19 mouse cellular contexts compared by ENCODE assay signal in genomic region chr19:42124684-42125083, GRCm38 (mm10). TPM values are rescaled to one million over a fixed set of nuclear protein-coding genes. Genes with fewer than 3 reads are reported as not detected.
DNase-seq lines count a peak whose midpoint lies in the region; ATAC-seq and TF ChIP-seq lines count a peak whose summit lies in the region.
"Had no signal": no experiment of that assay in that cellular context is flagged by ENCODE, and none has a peak within 500 bp of the region (broad histone marks: within the 10 kb centered on the region; RNA-seq: fewer than 3 reads in every experiment).

No protein-coding gene starts in this region.

- H3K27ac ChIP-seq in forebrain, embryonic 15.5 days (replicated peaks), result peak overlapping the region; percentile 15; the same call in 1 of the 2 replicates
- H3K27ac ChIP-seq in forebrain, embryonic 11.5 days (ENCODE audit: low read depth, low read length), result no peak overlapping the region
- no peak overlapping the region for H3K27ac ChIP-seq in midbrain, postnatal 0 days (ENCODE audit: low read depth, low read length)
- H3K27ac ChIP-seq in midbrain, embryonic 15.5 days, result no peak overlapping the region
- no peak overlapping the region for H3K27ac ChIP-seq in intestine, embryonic 16.5 days (ENCODE audit: low read length)
- H3K27ac ChIP-seq: heart, embryonic 15.5 days; hindbrain, embryonic 13.5 days; stomach, postnatal 0 days had no signal

- TF ChIP-seq CTCF in midbrain, postnatal 0 days (IDR thresholded peaks at IDR 0.05), result no peak

- no peaks in the 10 kb centered on the region for H3K9me3 ChIP-seq in forebrain, embryonic 15.5 days
- no peaks in the 10 kb centered on the region for H3K9me3 ChIP-seq in forebrain, embryonic 11.5 days (ENCODE audit: control insufficient read depth, low read length)
- no peaks in the 10 kb centered on the region for H3K9me3 ChIP-seq in midbrain, postnatal 0 days (ENCODE audit: low read length)
- H3K9me3 ChIP-seq in midbrain, embryonic 15.5 days, result no peaks in the 10 kb centered on the region
- H3K9me3 ChIP-seq in intestine, embryonic 16.5 days (ENCODE audit: control insufficient read depth, low read length), result no peaks in the 10 kb centered on the region
- H3K9me3 ChIP-seq: heart, embryonic 15.5 days; hindbrain, embryonic 13.5 days had no signal

- no peak overlapping the region for H3K4me2 ChIP-seq in forebrain, embryonic 15.5 days (replicated peaks)
- no peak overlapping the region for H3K4me2 ChIP-seq in forebrain, embryonic 11.5 days (ENCODE audit: low read depth, low read length, severe bottlenecking)
- H3K4me2 ChIP-seq in midbrain, postnatal 0 days (ENCODE audit: low read depth, low read length, poor library complexity, severe bottlenecking), result no peak overlapping the region
- no peak overlapping the region for H3K4me2 ChIP-seq in midbrain, embryonic 15.5 days
- no peak overlapping the region for H3K4me2 ChIP-seq in intestine, embryonic 16.5 days (ENCODE audit: low read depth, low read length)
- H3K4me2 ChIP-seq: heart, embryonic 15.5 days; hindbrain, embryonic 13.5 days had no signal

- peaks cover 14% of the 10 kb centered on the region for H3K4me1 ChIP-seq in forebrain, embryonic 15.5 days
- peaks cover 2% of the 10 kb centered on the region for H3K4me1 ChIP-seq in forebrain, embryonic 11.5 days (replicated peaks; ENCODE audit: control insufficient read depth, insufficient read depth, low read length)
- H3K4me1 ChIP-seq in midbrain, postnatal 0 days (ENCODE audit: insufficient read depth, low read length), result peaks cover 7% of the 10 kb centered on the region
- peaks cover 16% of the 10 kb centered on the region for H3K4me1 ChIP-seq in midbrain, embryonic 15.5 days
- H3K4me1 ChIP-seq in intestine, embryonic 16.5 days (ENCODE audit: control insufficient read depth, insufficient read depth, low read length), result peaks cover 22% of the 10 kb centered on the region

- WGBS in forebrain, embryonic 15.5 days, result 80% methylated on average over 13 of the region's 13 CpGs
- WGBS in forebrain, embryonic 11.5 days, result 86% methylated on average over 13 of the region's 13 CpGs
- 89% methylated on average over 13 of the region's 13 CpGs for whole genome bisulfite sequencing in midbrain, postnatal 0 days
- WGBS in midbrain, embryonic 15.5 days, result 86% methylated on average over 13 of the region's 13 CpGs
- 82% methylated on average over 13 of the region's 13 CpGs for WGBS in intestine, embryonic 16.5 days

- ATAC-seq in forebrain, embryonic 15.5 days (replicated peaks), result no peak
- no peak for ATAC-seq in forebrain, embryonic 11.5 days (replicated peaks; ENCODE audit: low FRiP score)
- no peak for ATAC-seq in midbrain, postnatal 0 days (ENCODE audit: low FRiP score)
- no peak for ATAC-seq in midbrain, embryonic 15.5 days (replicated peaks)
- ATAC-seq in intestine, embryonic 16.5 days, result no peak

- peaks cover 29% of the 10 kb centered on the region for H3K36me3 ChIP-seq in forebrain, embryonic 15.5 days
- peaks cover 2% of the 10 kb centered on the region; the same call in 1 of the 2 replicates for H3K36me3 ChIP-seq in forebrain, embryonic 11.5 days (ENCODE audit: control insufficient read depth, insufficient read depth, low read length)
- peaks cover 32% of the 10 kb centered on the region for H3K36me3 ChIP-seq in midbrain, postnatal 0 days (ENCODE audit: insufficient read depth, low read length)
- H3K36me3 ChIP-seq in midbrain, embryonic 15.5 days (replicated peaks), result peaks cover 25% of the 10 kb centered on the region
- H3K36me3 ChIP-seq in intestine, embryonic 16.5 days (ENCODE audit: control insufficient read depth, insufficient read depth, low read length), result 0 out of 2 replicates have a peak, but pooled peaks cover 6% of the 10 kb centered on the region

- no peak overlapping the region for H3K9ac ChIP-seq in forebrain, embryonic 15.5 days (replicated peaks)
- H3K9ac ChIP-seq in forebrain, embryonic 11.5 days (ENCODE audit: low read length), result no peak overlapping the region
- no peak overlapping the region for H3K9ac ChIP-seq in midbrain, postnatal 0 days (replicated peaks; ENCODE audit: low read length, poor library complexity, severe bottlenecking)
- no peak overlapping the region for H3K9ac ChIP-seq in midbrain, embryonic 15.5 days
- no peak overlapping the region for H3K9ac ChIP-seq in intestine, embryonic 16.5 days (ENCODE audit: low read depth, low read length)
- H3K9ac ChIP-seq: heart, embryonic 15.5 days; hindbrain, embryonic 13.5 days had no signal

- DNase-seq in forebrain, embryonic 11.5 days (ENCODE audit: low spot score), result no peak
- peak; percentile 20 for DNase-seq in midbrain, postnatal 0 days (ENCODE audit: low spot score)
- DNase-seq in cerebellum, adult 9-11 months, result peak; percentile 40
- no peak for DNase-seq in gastrocnemius, postnatal 25 days
- DNase-seq: adrenal gland, postnatal 25 days; heart, postnatal 36 days; kidney, adult 9 months; kidney, postnatal 14 days; layer of hippocampus, postnatal 36 days; lung, postnatal 4 days; midbrain, embryonic 14.5 days; thymus, adult 2 months; thymus, postnatal 4 days had no signal

- no peak overlapping the region for H3K4me3 ChIP-seq in forebrain, embryonic 15.5 days
- no peak overlapping the region for H3K4me3 ChIP-seq in forebrain, embryonic 11.5 days (ENCODE audit: low read depth, low read length)
- no peak overlapping the region for H3K4me3 ChIP-seq in midbrain, postnatal 0 days (ENCODE audit: low read depth, low read length)
- H3K4me3 ChIP-seq in midbrain, embryonic 15.5 days, result no peak overlapping the region
- H3K4me3 ChIP-seq in intestine, embryonic 16.5 days (ENCODE audit: low read length), result no peak overlapping the region
- H3K4me3 ChIP-seq: heart, embryonic 15.5 days; hindbrain, embryonic 13.5 days had no signal

- no peaks in the 10 kb centered on the region for H3K27me3 ChIP-seq in forebrain, embryonic 15.5 days
- no peaks in the 10 kb centered on the region for H3K27me3 ChIP-seq in forebrain, embryonic 11.5 days (ENCODE audit: control insufficient read depth, insufficient read depth, low read length)
- H3K27me3 ChIP-seq in midbrain, postnatal 0 days (ENCODE audit: insufficient read depth, low read length), result no peaks in the 10 kb centered on the region
- 0 out of 2 replicates have a peak, but pooled peaks cover 6% of the 10 kb centered on the region for H3K27me3 ChIP-seq in midbrain, embryonic 15.5 days (replicated peaks)
- H3K27me3 ChIP-seq in intestine, embryonic 16.5 days (replicated peaks; ENCODE audit: control insufficient read depth, insufficient read depth, low read length), result no peaks in the 10 kb centered on the region
- H3K27me3 ChIP-seq: heart, embryonic 15.5 days had no signal

RNA-seq across cellular contexts. Expression of gene Avpi1, which starts 4.2 kb away (rescaled TPM):
- polyA plus RNA-seq in forebrain, embryonic 15.5 days (2015; fragmentation: Nextera tagmentation; extraction: Ambion mirVana), result 7.2 and 8.1 TPM in 2 replicates
- polyA plus RNA-seq in forebrain, embryonic 11.5 days (2014; fragmentation: Nextera tagmentation; extraction: Ambion mirVana), result 15.6 and 16.3 TPM in 2 replicates
- total RNA-seq in midbrain, postnatal 0 days (2014; rRNA removed), result 9.3 and 11.5 TPM in 2 replicates
- polyA plus RNA-seq in midbrain, postnatal 0 days (2015; fragmentation: Nextera tagmentation; extraction: Ambion mirVana), result 11.9 and 13.7 TPM in 2 replicates
- polyA plus RNA-seq in midbrain, embryonic 15.5 days (2015; fragmentation: Nextera tagmentation; extraction: Ambion mirVana), result 6.3 and 7.3 TPM in 2 replicates
- 1 to 10 TPM; 8.4 to 9.3 TPM for total RNA-seq in gastrocnemius, postnatal 25 days (2021)
- 41.5 and 43.8 TPM in 2 replicates for polyA plus RNA-seq in intestine, embryonic 16.5 days (2015; fragmentation: Nextera tagmentation; extraction: Ambion mirVana)

RNA-seq across cellular contexts. Expression of gene Marveld1, which starts 22.5 kb away (rescaled TPM):
- 1.7 and 2.6 TPM in 2 replicates for polyA plus RNA-seq in forebrain, embryonic 15.5 days (2015; fragmentation: Nextera tagmentation; extraction: Ambion mirVana)
- polyA plus RNA-seq in forebrain, embryonic 11.5 days (2014; fragmentation: Nextera tagmentation; extraction: Ambion mirVana), result 8.7 and 9.7 TPM in 2 replicates
- total RNA-seq in midbrain, postnatal 0 days (2014; rRNA removed), result 14.7 and 15.1 TPM in 2 replicates
- polyA plus RNA-seq in midbrain, postnatal 0 days (2015; fragmentation: Nextera tagmentation; extraction: Ambion mirVana), result 2.9 and 3.6 TPM in 2 replicates
- 2.9 and 4.6 TPM in 2 replicates for polyA plus RNA-seq in midbrain, embryonic 15.5 days (2015; fragmentation: Nextera tagmentation; extraction: Ambion mirVana)
- 10 to 100 TPM in 1 of 2 experiments, 1 to 10 TPM in 1; 6.8 to 11.8 TPM for total RNA-seq in gastrocnemius, postnatal 25 days (2021)
- 4.4 and 4.6 TPM in 2 replicates for polyA plus RNA-seq in intestine, embryonic 16.5 days (2015; fragmentation: Nextera tagmentation; extraction: Ambion mirVana)

RNA-seq across cellular contexts. Expression of gene Pi4k2a, which starts 34.4 kb away (rescaled TPM):
- 29.4 and 33.6 TPM in 2 replicates for polyA plus RNA-seq in forebrain, embryonic 15.5 days (2015; fragmentation: Nextera tagmentation; extraction: Ambion mirVana)
- 29.0 and 30.7 TPM in 2 replicates for polyA plus RNA-seq in forebrain, embryonic 11.5 days (2014; fragmentation: Nextera tagmentation; extraction: Ambion mirVana)
- 19.3 and 21.9 TPM in 2 replicates for total RNA-seq in midbrain, postnatal 0 days (2014; rRNA removed)
- 30.6 and 33.0 TPM in 2 replicates for polyA plus RNA-seq in midbrain, postnatal 0 days (2015; fragmentation: Nextera tagmentation; extraction: Ambion mirVana)
- polyA plus RNA-seq in midbrain, embryonic 15.5 days (2015; fragmentation: Nextera tagmentation; extraction: Ambion mirVana), result 30.1 and 30.6 TPM in 2 replicates
- 10 to 100 TPM; 10.4 to 12.2 TPM for total RNA-seq in gastrocnemius, postnatal 25 days (2021)
- 6.4 and 6.6 TPM in 2 replicates for polyA plus RNA-seq in intestine, embryonic 16.5 days (2015; fragmentation: Nextera tagmentation; extraction: Ambion mirVana)

RNA-seq across cellular contexts. Expression of gene Morn4, which starts 38.5 kb away (rescaled TPM):
- polyA plus RNA-seq in forebrain, embryonic 15.5 days (2015; fragmentation: Nextera tagmentation; extraction: Ambion mirVana), result 163 and 169 TPM in 2 replicates
- polyA plus RNA-seq in forebrain, embryonic 11.5 days (2014; fragmentation: Nextera tagmentation; extraction: Ambion mirVana), result 52.9 and 63.1 TPM in 2 replicates
- total RNA-seq in midbrain, postnatal 0 days (2014; rRNA removed), result 47.2 and 47.5 TPM in 2 replicates
- polyA plus RNA-seq in midbrain, postnatal 0 days (2015; fragmentation: Nextera tagmentation; extraction: Ambion mirVana), result 122 and 123 TPM in 2 replicates
- polyA plus RNA-seq in midbrain, embryonic 15.5 days (2015; fragmentation: Nextera tagmentation; extraction: Ambion mirVana), result 154 and 162 TPM in 2 replicates
- total RNA-seq in gastrocnemius, postnatal 25 days (2021), result 1 to 10 TPM; 1.2 to 1.8 TPM
- 13.9 and 15.8 TPM in 2 replicates for polyA plus RNA-seq in intestine, embryonic 16.5 days (2015; fragmentation: Nextera tagmentation; extraction: Ambion mirVana)

RNA-seq across cellular contexts. Expression of gene Zfyve27, which starts 39.1 kb away (rescaled TPM):
- polyA plus RNA-seq in forebrain, embryonic 15.5 days (2015; fragmentation: Nextera tagmentation; extraction: Ambion mirVana), result 64.1 and 64.8 TPM in 2 replicates
- polyA plus RNA-seq in forebrain, embryonic 11.5 days (2014; fragmentation: Nextera tagmentation; extraction: Ambion mirVana), result 22.4 and 23.1 TPM in 2 replicates
- total RNA-seq in midbrain, postnatal 0 days (2014; rRNA removed), result 71.8 and 83.9 TPM in 2 replicates
- 48.8 and 50.6 TPM in 2 replicates for polyA plus RNA-seq in midbrain, postnatal 0 days (2015; fragmentation: Nextera tagmentation; extraction: Ambion mirVana)
- polyA plus RNA-seq in midbrain, embryonic 15.5 days (2015; fragmentation: Nextera tagmentation; extraction: Ambion mirVana), result 70.3 and 74.2 TPM in 2 replicates
- 10 to 100 TPM; 10.3 to 12.0 TPM for total RNA-seq in gastrocnemius, postnatal 25 days (2021)
- 19.0 and 20.6 TPM in 2 replicates for polyA plus RNA-seq in intestine, embryonic 16.5 days (2015; fragmentation: Nextera tagmentation; extraction: Ambion mirVana)

Comparison
In these comparisons a context has a peak if more than half of its experiments do, and no peak if none do; other contexts are left out.
1. DNase-seq: peak in midbrain, postnatal 0 days (single experiment) and cerebellum, adult 9-11 months (single experiment); none in forebrain, embryonic 11.5 days (single experiment) and gastrocnemius, postnatal 25 days (single experiment).